Comparison of ENCODE assay signal across 8 mouse cellular contexts in genomic region chrX:166478631-166479364, GRCm38 (mm10). TPM values are rescaled to one million over a fixed set of nuclear protein-coding genes. Genes with fewer than 3 reads are reported as not detected.
A peak's percentile ranks its signal among the peaks of the same experiment; 100 is the strongest.
DNase-seq lines count a peak whose midpoint lies in the region; ATAC-seq and TF ChIP-seq lines count a peak whose summit lies in the region.

No protein-coding gene starts in this region.

- H3K27ac ChIP-seq in MEL (ENCODE audit: control insufficient read depth, low read depth, low read length): peak overlapping the region; percentile 46
- peak overlapping the region; percentile 82 for H3K27ac ChIP-seq in heart, embryonic 13.5 days (replicated peaks)
- H3K27ac ChIP-seq in kidney, postnatal 0 days: peak overlapping the region; percentile 85

- H3K9ac ChIP-seq in MEL (ENCODE audit: control insufficient read depth, low read depth, low read length, poor library complexity, severe bottlenecking): peak overlapping the region; percentile 92
- peak overlapping the region; percentile 80 for H3K9ac ChIP-seq in heart, embryonic 13.5 days
- H3K9ac ChIP-seq in kidney, postnatal 0 days (ENCODE audit: low read depth, low read length): peak overlapping the region; percentile 72

- peak overlapping the region; percentile 73 for H3K4me2 ChIP-seq in heart, embryonic 13.5 days
- H3K4me2 ChIP-seq in kidney, postnatal 0 days (ENCODE audit: low read length): peak overlapping the region; percentile 61

- no peaks in the 10 kb centered on the region for H3K27me3 ChIP-seq in MEL (ENCODE audit: control insufficient read depth in 1 of 2, insufficient read depth in 2 of 2, low read length in 2 of 2)
- H3K27me3 ChIP-seq in heart, embryonic 13.5 days (replicated peaks): no peaks in the 10 kb centered on the region
- no peaks in the 10 kb centered on the region for H3K27me3 ChIP-seq in kidney, postnatal 0 days (ENCODE audit: insufficient read depth, low read length)
- H3K27me3 ChIP-seq in megakaryocyte, embryonic 14.5 days (replicated peaks): peaks cover 2% of the 10 kb centered on the region

- H3K36me3 ChIP-seq in MEL (ENCODE audit: control insufficient read depth in 1 of 2, insufficient read depth in 2 of 2, low read length in 2 of 2): peaks cover 3 to 15% of the 10 kb centered on the region in 2 experiments; a peak in 3 of 4 replicates
- peaks cover 10% of the 10 kb centered on the region; the same call in 1 of the 2 replicates for H3K36me3 ChIP-seq in heart, embryonic 13.5 days
- H3K36me3 ChIP-seq in kidney, postnatal 0 days (ENCODE audit: insufficient read depth, low read length): no peaks in the 10 kb centered on the region
- H3K36me3 ChIP-seq in megakaryocyte, embryonic 14.5 days (replicated peaks; ENCODE audit: low read length): peaks cover 24% of the 10 kb centered on the region

- WGBS in heart, embryonic 13.5 days: 12% methylated on average over 28 of the region's 28 CpGs
- whole genome bisulfite sequencing in kidney, postnatal 0 days: 30% methylated on average over 27 of the region's 28 CpGs

- no peak for TF ChIP-seq RAD21 in MEL (IDR thresholded peaks at IDR 0.05; ENCODE audit: low read depth, low read length)

- peaks cover 35% of the 10 kb centered on the region for H3K79me2 ChIP-seq in MEL (ENCODE audit: control insufficient read depth, insufficient read depth, low read length, poor library complexity)

- peak overlapping the region; percentile 88 to 97 for H3K4me3 ChIP-seq in MEL (ENCODE audit: control insufficient read depth in 1 of 2, insufficient read depth in 1 of 2, low read depth in 2 of 2, low read length in 2 of 2)
- peak overlapping the region; percentile 66 for H3K4me3 ChIP-seq in heart, embryonic 13.5 days
- H3K4me3 ChIP-seq in kidney, postnatal 0 days (replicated peaks; ENCODE audit: low read depth, low read length): peak overlapping the region; percentile 59
- peak overlapping the region; percentile 92 for H3K4me3 ChIP-seq in megakaryocyte, embryonic 14.5 days (replicated peaks)

- peak; percentile 36 to 59 for DNase-seq in lung, adult 18-20 months
- no peak for DNase-seq in lung, postnatal 14 days
- DNase-seq in MEL (ENCODE audit: low read depth, low spot score): peak; percentile 65
- peak; percentile 8 for DNase-seq in embryo, embryonic 11 days
- DNase-seq in kidney, postnatal 0 days (ENCODE audit: low spot score): peak; percentile 9
- peak; percentile 71 for DNase-seq in yolk sac, embryonic 10.5 days (ENCODE audit: low spot score)

- ATAC-seq in heart, embryonic 13.5 days (ENCODE audit: extremely low read depth, insufficient number of reproducible peaks, low FRiP score, low TSS enrichment): no peak
- peak; percentile 3; the same call in 1 of the 2 replicates for ATAC-seq in kidney, postnatal 0 days (replicated peaks; ENCODE audit: low FRiP score, low read depth)

- TF ChIP-seq CTCF in MEL (IDR thresholded peaks at IDR 0.05 in 2 of 3, conservative IDR thresholded peaks at IDR 0.05 in 1 of 3; ENCODE audit: control insufficient read depth in 1 of 3, insufficient read depth in 1 of 3, low read depth in 2 of 3, low read length in 3 of 3, poor library complexity in 1 of 3, severe bottlenecking in 1 of 3): no peak
- TF ChIP-seq CTCF in kidney, postnatal 0 days (IDR thresholded peaks at IDR 0.05; ENCODE audit: low read depth): no peak

- H3K9me3 ChIP-seq in MEL (replicated peaks; ENCODE audit: insufficient read depth, low read length): no peaks in the 10 kb centered on the region
- no peaks in the 10 kb centered on the region for H3K9me3 ChIP-seq in heart, embryonic 13.5 days
- H3K9me3 ChIP-seq in kidney, postnatal 0 days (replicated peaks; ENCODE audit: low read length): no peaks in the 10 kb centered on the region
- 0 out of 2 replicates have a peak, but pooled peaks cover 6% of the 10 kb centered on the region for H3K9me3 ChIP-seq in megakaryocyte, embryonic 14.5 days

- TF ChIP-seq POLR2A in MEL (IDR thresholded peaks at IDR 0.05; ENCODE audit: control insufficient read depth in 1 of 2, insufficient read depth in 1 of 2, low read depth in 1 of 2, low read length in 2 of 2, poor library complexity in 1 of 2): no peak

- peaks cover 3 to 6% of the 10 kb centered on the region in 2 experiments; a peak in 3 of 4 replicates for H3K4me1 ChIP-seq in MEL (ENCODE audit: control insufficient read depth in 1 of 2, insufficient read depth in 2 of 2, low read length in 2 of 2)
- H3K4me1 ChIP-seq in heart, embryonic 13.5 days: peaks cover 11% of the 10 kb centered on the region
- no peaks in the 10 kb centered on the region for H3K4me1 ChIP-seq in kidney, postnatal 0 days (replicated peaks; ENCODE audit: insufficient read depth, low read length)
- peaks cover 30% of the 10 kb centered on the region for H3K4me1 ChIP-seq in megakaryocyte, embryonic 14.5 days

- no peak for TF ChIP-seq EP300 in MEL (IDR thresholded peaks at IDR 0.05; ENCODE audit: low read depth in 1 of 2, low read length in 2 of 2)

TF ChIP-seq in MEL, 35 proteins besides CTCF, POLR2A, EP300 and RAD21:
- 0 out of 2 replicates have a peak, but pooled peaks have one; percentile 32 for TF ChIP-seq SIN3A (IDR thresholded peaks at IDR 0.05; ENCODE audit: low read length)
- TF ChIP-seq TBP (IDR thresholded peaks at IDR 0.05; ENCODE audit: low read depth, low read length): no peak
- peak; percentile 64; the same call in 1 of the 2 replicates for TF ChIP-seq E2F4 (IDR thresholded peaks at IDR 0.05; ENCODE audit: borderline replicate concordance, low read depth, low read length)
- peak; percentile 94; the same call in 1 of the 2 replicates for TF ChIP-seq CHD1 (IDR thresholded peaks at IDR 0.05; ENCODE audit: low read depth, low read length)
- no peak for TF ChIP-seq SMC3 (IDR thresholded peaks at IDR 0.05; ENCODE audit: low read depth, low read length)
- TF ChIP-seq RCOR1 (IDR thresholded peaks at IDR 0.05; ENCODE audit: low read depth, low read length): peak; percentile 43
- no peak for TF ChIP-seq MAZ (IDR thresholded peaks at IDR 0.05; ENCODE audit: low read depth, low read length)
- peak; percentile 91 for TF ChIP-seq USF1 (IDR thresholded peaks at IDR 0.05; ENCODE audit: low read depth, low read length)
- no peak; the same call in 1 of the 2 replicates for TF ChIP-seq GATA1 (IDR thresholded peaks at IDR 0.05; ENCODE audit: low read depth, low read length)
- TF ChIP-seq TCF12 (IDR thresholded peaks at IDR 0.05; ENCODE audit: low read depth, low read length): no peak
- 0 out of 2 replicates have a peak, but pooled peaks have one; percentile 19 for TF ChIP-seq HCFC1 (IDR thresholded peaks at IDR 0.05; ENCODE audit: low read depth, low read length)
- peak; percentile 36 to 71; a peak in 3 of 4 replicates for TF ChIP-seq USF2 (IDR thresholded peaks at IDR 0.05; ENCODE audit: borderline replicate concordance in 1 of 2, insufficient read depth in 1 of 2, low read depth in 1 of 2, low read length in 2 of 2)
- peak; percentile 89 for TF ChIP-seq BHLHE40 (IDR thresholded peaks at IDR 0.05; ENCODE audit: borderline replicate concordance, low read depth, low read length)
- peak; percentile 75 for TF ChIP-seq MXI1 (IDR thresholded peaks at IDR 0.05; ENCODE audit: low read depth, low read length)
- peak; percentile 81 for TF ChIP-seq MAX (IDR thresholded peaks at IDR 0.05; ENCODE audit: low read length)
TF ChIP-seq in MEL: peak in this region for 10.

RNA-seq across cellular contexts. Expression of gene Rab9, which starts 0.9 kb away (rescaled TPM):
- 32.3 and 38.2 TPM in 2 replicates for total RNA-seq in MEL (2012; rRNA removed)
- polyA plus RNA-seq in MEL (2012; ENCODE audit: insufficient read depth in 1 of 2, insufficient read length in 2 of 2, low read depth in 1 of 2, low replicate concordance in 2 of 2, missing spikeins in 1 of 2): 100 to 1,000 TPM in 1 of 2 experiments, 10 to 100 TPM in 1; 50.0 to 136 TPM
- 31.2 and 33.7 TPM in 2 replicates for polyA plus RNA-seq in heart, embryonic 13.5 days (2015; fragmentation: Nextera tagmentation; extraction: Ambion mirVana)
- 74.3 and 75.0 TPM in 2 replicates for polyA plus RNA-seq in kidney, postnatal 0 days (2015; fragmentation: Nextera tagmentation; extraction: Ambion mirVana)
- 5.3 TPM in 1 of 2 replicates, not detected in the other for polyA plus RNA-seq in megakaryocyte, embryonic 14.5 days (2012; ENCODE audit: insufficient read depth, low replicate concordance)

RNA-seq across cellular contexts. Expression of gene Ofd1, which starts 38.3 kb away (rescaled TPM):
- total RNA-seq in MEL (2012; rRNA removed): 43.8 and 44.4 TPM in 2 replicates
- polyA plus RNA-seq in MEL (2012; ENCODE audit: insufficient read depth in 1 of 2, insufficient read length in 2 of 2, low read depth in 1 of 2, low replicate concordance in 2 of 2, missing spikeins in 1 of 2): 10 to 100 TPM; 39.1 to 65.0 TPM
- 3.7 and 4.5 TPM in 2 replicates for polyA plus RNA-seq in heart, embryonic 13.5 days (2015; fragmentation: Nextera tagmentation; extraction: Ambion mirVana)
- 7.8 and 8.2 TPM in 2 replicates for polyA plus RNA-seq in kidney, postnatal 0 days (2015; fragmentation: Nextera tagmentation; extraction: Ambion mirVana)
- 1.1 and 1.6 TPM in 2 replicates for polyA plus RNA-seq in megakaryocyte, embryonic 14.5 days (2012; ENCODE audit: insufficient read depth, low replicate concordance)

RNA-seq across cellular contexts. Expression of gene Trappc2, which starts 38.4 kb away (rescaled TPM):
- 15.6 and 17.8 TPM in 2 replicates for total RNA-seq in MEL (2012; rRNA removed)
- 10 to 100 TPM in 1 of 2 experiments, not detected in 1; 12.5 TPM for polyA plus RNA-seq in MEL (2012; ENCODE audit: insufficient read depth in 1 of 2, insufficient read length in 2 of 2, low read depth in 1 of 2, low replicate concordance in 2 of 2, missing spikeins in 1 of 2)
- 36.6 and 40.6 TPM in 2 replicates for polyA plus RNA-seq in heart, embryonic 13.5 days (2015; fragmentation: Nextera tagmentation; extraction: Ambion mirVana)
- polyA plus RNA-seq in kidney, postnatal 0 days (2015; fragmentation: Nextera tagmentation; extraction: Ambion mirVana): 30.1 and 30.8 TPM in 2 replicates
- polyA plus RNA-seq in megakaryocyte, embryonic 14.5 days (2012; ENCODE audit: insufficient read depth, low replicate concordance): 2.3 TPM in 1 of 2 replicates, not detected in the other

RNA-seq across cellular contexts. Expression of gene Tceanc, which starts 39.6 kb away (rescaled TPM):
- total RNA-seq in MEL (2012; rRNA removed): 5.7 and 8.2 TPM in 2 replicates
- polyA plus RNA-seq in MEL (2012; ENCODE audit: insufficient read depth in 1 of 2, insufficient read length in 2 of 2, low read depth in 1 of 2, low replicate concordance in 2 of 2, missing spikeins in 1 of 2): 1 to 10 TPM in 1 of 2 experiments, not detected in 1; 3.6 TPM
- polyA plus RNA-seq in heart, embryonic 13.5 days (2015; fragmentation: Nextera tagmentation; extraction: Ambion mirVana): 4.7 and 5.4 TPM in 2 replicates
- 8.5 and 9.2 TPM in 2 replicates for polyA plus RNA-seq in kidney, postnatal 0 days (2015; fragmentation: Nextera tagmentation; extraction: Ambion mirVana)
- 0.54 TPM in 1 of 2 replicates, not detected in the other for polyA plus RNA-seq in megakaryocyte, embryonic 14.5 days (2012; ENCODE audit: insufficient read depth, low replicate concordance)
